Mouse (Mus musculus): ENCODE measurements around the gene Dcst2.

- no peak for TF ChIP-seq GATA1 (IDR thresholded peaks at IDR 0.05; ENCODE audit: borderline replicate concordance, low read length)
- TF ChIP-seq FLI1 (IDR thresholded peaks at IDR 0.05; ENCODE audit: low read length) = no peak
Observed at GRCm38 (mm10) chr3:89387632-89388031, 25.9 kb downstream of the Dcst2 start.

Data from megakaryocyte, embryonic 14.5 days (primary cell).